Mouse (Mus musculus) lung, embryonic 14.5 days (tissue): Measurements from ENCODE around the gene Smco2. TPM values are rescaled to one million over a fixed set of nuclear protein-coding genes. Genes with fewer than 3 reads are reported as not detected.

Source experiments
- ATAC-seq: fragments of 200-750 bp; cut with Nextera tagmentation; 2 replicates; pipeline ENCODE4 v1.8.0; 2017; ENCODE audit warnings: mild to moderate bottlenecking, moderate TSS enrichment, moderate library complexity; ENCODE audit not compliant: insufficient read depth
- DNase-seq: peaks from one replicate; pipeline ENCODE4 v3.0.0-alpha.2; 2015
- H3K27ac ChIP-seq: fragments of 300-500 bp; sonication (generic); 2 replicates; pipeline ENCODE4 v1.5.1; 2014; ENCODE audit warnings: low read depth, mild to moderate bottlenecking, moderate library complexity
- H3K27me3 ChIP-seq: fragments of 300-500 bp; sonication (generic); 2 replicates; pipeline ENCODE4 v1.6.1; 2014; ENCODE audit warnings: low read length, control low read depth; ENCODE audit not compliant: insufficient read depth
- H3K36me3 ChIP-seq: fragments of 300-500 bp; sonication (generic); 2 replicates; pipeline ENCODE4 v1.6.1; 2014; ENCODE audit warnings: control low read depth; ENCODE audit not compliant: insufficient read depth
- H3K4me1 ChIP-seq: fragments of 300-500 bp; sonication (generic); 2 replicates; pipeline ENCODE4 v1.6.1; 2014; ENCODE audit warnings: antibody characterized with exemption, control low read depth; ENCODE audit not compliant: insufficient read depth
- H3K4me2 ChIP-seq: fragments of 300-500 bp; sonication (generic); 2 replicates; pipeline ENCODE4 v1.6.1; 2014; ENCODE audit warnings: mild to moderate bottlenecking
- H3K4me3 ChIP-seq: fragments of 300-500 bp; sonication (generic); 2 replicates; pipeline ENCODE4 v1.5.1; 2014; ENCODE audit warnings: low read depth, low read length
- H3K9ac ChIP-seq: fragments of 300-500 bp; sonication (generic); 2 replicates; pipeline ENCODE4 v1.6.1; 2014
- H3K9me3 ChIP-seq: fragments of 300-500 bp; sonication (generic); 2 replicates; pipeline ENCODE4 v1.6.1; 2016; ENCODE audit warnings: low read depth, low read length, control low read depth
- CTCF ChIP-seq: IDR thresholded peaks from 2 replicates; pipeline ENCODE4 v1.5.1; 2016; ENCODE audit warnings: antibody characterized with exemption, low read depth
- WGBS: fragments of 180-500 bp; shearing (Covaris S2); extraction: QIAGEN DNeasy Blood & Tissue Kit; methylation state at CpG from one replicate; pipeline ENCODE4 v1.1.7; 2014; 5-methylcytosine and 5-hydroxymethylcytosine counted together
- polyA plus RNA-seq: library from polyadenylated mRNA; unstranded; fragments of >200 nt; fragmentation: Nextera tagmentation; extraction: Ambion mirVana; gene quantifications from 2 replicates; pipeline ENCODE4 v1.2.1, GENCODE M21; 2014

Gene Smco2
- polyA plus RNA-seq, 1 experiment from 2014 or later = not detected

GRCm38 (mm10) chr6:146844867-146845266, 5.0 kb upstream of the Smco2 start:
- Histone ChIP-seq H3K4me2 (no peak overlapping the region), H3K36me3 (no peaks in the 10 kb centered on the region), H3K4me1 (no peaks in the 10 kb centered on the region), H3K4me3 (no peak overlapping the region), H3K9ac (no peak overlapping the region), H3K9me3 (no peaks in the 10 kb centered on the region), H3K27ac (no peak overlapping the region), H3K27me3 (no peaks in the 10 kb centered on the region)
- no peak for TF ChIP-seq CTCF
- WGBS = 72% methylated on average over 6 of the region's 6 CpGs
- ATAC-seq (no peak), DNase-seq (no peak)

DNA sequence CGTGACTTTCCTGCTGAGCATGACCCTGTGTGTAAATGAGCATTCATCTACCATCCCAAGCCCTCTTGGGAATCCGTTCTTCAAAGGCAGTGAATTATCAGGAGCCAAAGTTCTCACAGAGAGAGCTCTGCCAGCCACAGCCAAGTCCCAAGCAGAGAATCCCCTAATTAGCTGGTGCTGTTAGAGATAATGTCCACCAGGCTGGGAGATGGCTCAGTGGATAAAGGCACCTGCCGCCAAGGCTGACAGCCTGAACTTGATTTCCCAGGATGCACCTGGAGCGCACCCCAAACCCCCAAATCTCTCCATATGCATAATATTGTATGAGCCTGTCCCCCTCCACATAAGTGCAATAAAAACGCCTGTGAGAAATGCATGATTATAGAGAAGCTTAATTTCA, 4.6 kb upstream of the Smco2 start:
- WGBS = 78% methylated on average over 5 of the region's 5 CpGs
- H3K36me3 ChIP-seq = no peaks in the 10 kb centered on the region
- H3K4me3 ChIP-seq = no peak overlapping the region
- TF ChIP-seq CTCF = no peak
- H3K4me2 ChIP-seq = no peak overlapping the region
- H3K4me1 ChIP-seq = no peaks in the 10 kb centered on the region
- H3K9me3 ChIP-seq = no peaks in the 10 kb centered on the region
- no peak for ATAC-seq
- no peak overlapping the region for H3K27ac ChIP-seq
- no peak for DNase-seq
- H3K27me3 ChIP-seq = no peaks in the 10 kb centered on the region
- H3K9ac ChIP-seq = no peak overlapping the region

GRCm38 (mm10) chr6:146845961-146846750, 3.7 kb upstream of the Smco2 start:
- Histone ChIP-seq H3K27me3 (no peaks in the 10 kb centered on the region), H3K9ac (no peak overlapping the region), H3K36me3 (no peaks in the 10 kb centered on the region), H3K4me2 (no peak overlapping the region), H3K4me3 (no peak overlapping the region), H3K9me3 (no peaks in the 10 kb centered on the region), H3K27ac (no peak overlapping the region), H3K4me1 (no peaks in the 10 kb centered on the region)
- TF ChIP-seq CTCF = peak; percentile 14; the same call in 1 of the 2 replicates
- DNase-seq (peak; percentile 41), ATAC-seq (no peak; the same call in 1 of the 2 replicates)
- 56% methylated on average over 15 of the region's 15 CpGs for WGBS

DNA sequence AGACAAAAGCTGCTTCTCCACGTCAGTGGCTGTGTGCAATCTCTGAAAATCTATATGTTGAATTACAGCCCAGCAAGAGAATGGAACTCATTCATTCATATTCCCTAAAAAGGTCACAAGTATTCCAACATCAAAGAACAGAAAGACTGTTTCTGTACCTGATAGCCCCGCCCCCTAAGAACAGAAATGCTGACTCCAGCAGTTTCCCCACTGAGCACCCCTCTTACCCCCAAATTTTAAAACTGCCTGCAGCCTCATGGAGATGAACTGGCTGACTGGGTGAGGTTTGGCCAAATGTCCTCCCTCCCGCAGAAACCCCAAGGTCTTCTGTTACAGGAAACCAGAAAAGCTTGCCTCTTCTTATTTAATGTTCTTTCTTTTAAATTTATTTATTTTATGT, 2.5 kb upstream of the Smco2 start:
- H3K36me3 ChIP-seq = no peaks in the 10 kb centered on the region
- no peak for TF ChIP-seq CTCF
- H3K4me2 ChIP-seq = no peak overlapping the region
- DNase-seq (no peak), ATAC-seq (no peak)
- H3K9ac ChIP-seq = no peak overlapping the region
- WGBS = 78% methylated on average over 3 of the region's 3 CpGs
- H3K27me3 ChIP-seq = no peaks in the 10 kb centered on the region
- no peak overlapping the region for H3K27ac ChIP-seq
- H3K4me3 ChIP-seq = no peak overlapping the region
- H3K9me3 ChIP-seq = no peaks in the 10 kb centered on the region
- H3K4me1 ChIP-seq = 0 out of 2 replicates have a peak, but pooled peaks cover 2% of the 10 kb centered on the region

- no peak overlapping the region for H3K9ac ChIP-seq
- no peaks in the 10 kb centered on the region for H3K27me3 ChIP-seq
- no peak for DNase-seq
- no peak overlapping the region for H3K27ac ChIP-seq
- no peak for ATAC-seq
- no peak overlapping the region for H3K4me2 ChIP-seq
- H3K4me1 ChIP-seq = 0 out of 2 replicates have a peak, but pooled peaks cover 8% of the 10 kb centered on the region
- no peak for TF ChIP-seq CTCF
- H3K9me3 ChIP-seq = no peaks in the 10 kb centered on the region
- 74% methylated on average over 3 of the region's 3 CpGs for WGBS
- H3K36me3 ChIP-seq = no peaks in the 10 kb centered on the region
- no peak overlapping the region for H3K4me3 ChIP-seq
These were observed 1.6 kb upstream of the Smco2 start for GRCm38 (mm10) chr6:146848281-146848680.

DNA sequence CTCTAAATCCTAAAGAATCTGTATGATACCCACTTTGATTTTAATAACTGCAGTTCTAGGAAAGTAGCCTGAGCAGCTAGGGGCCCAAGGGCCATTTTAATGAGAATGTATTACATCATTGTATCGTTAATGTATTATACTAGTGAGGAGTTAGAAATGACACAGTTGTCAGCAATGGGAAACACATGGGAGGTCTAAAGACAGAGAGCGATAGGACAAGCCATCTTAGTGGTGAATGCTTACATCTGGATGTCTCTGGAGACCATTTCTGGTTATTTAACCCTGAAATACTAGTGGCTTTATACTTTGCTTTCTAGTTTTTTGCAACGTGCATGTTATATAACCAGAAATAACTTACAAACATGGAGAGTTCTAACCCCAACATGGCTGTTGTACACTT, 2.0 kb downstream of the Smco2 start:
- DNase-seq (peak; percentile 69), ATAC-seq (no peak)
- Histone ChIP-seq H3K27me3 (no peaks in the 10 kb centered on the region), H3K36me3 (no peaks in the 10 kb centered on the region), H3K4me1 (0 out of 2 replicates have a peak, but pooled peaks cover 8% of the 10 kb centered on the region), H3K27ac (no peak overlapping the region), H3K9ac (no peak overlapping the region), H3K9me3 (no peaks in the 10 kb centered on the region), H3K4me2 (no peak overlapping the region), H3K4me3 (no peak overlapping the region)
- WGBS = 44% methylated on average over 3 of the region's 3 CpGs
- no peak for TF ChIP-seq CTCF

- ATAC-seq (peak; percentile 58), DNase-seq (peak; percentile 92)
- Histone ChIP-seq H3K36me3 (no peaks in the 10 kb centered on the region), H3K9me3 (no peaks in the 10 kb centered on the region), H3K4me2 (0 out of 2 replicates have a peak overlapping the region, but pooled peaks have one; percentile 10), H3K4me3 (no peak overlapping the region), H3K9ac (no peak overlapping the region), H3K27ac (peak overlapping the region; percentile 5; the same call in 1 of the 2 replicates), H3K27me3 (no peaks in the 10 kb centered on the region), H3K4me1 (0 out of 2 replicates have a peak, but pooled peaks cover 8% of the 10 kb centered on the region)
- 37% methylated on average over 4 of the region's 4 CpGs for WGBS
- TF ChIP-seq CTCF = no peak
These were observed 2.8 kb downstream of the Smco2 start for GRCm38 (mm10) chr6:146852739-146853138.
